Mouse (Mus musculus): ENCODE results near the gene Fam155a. TPM values are rescaled to one million over a fixed set of nuclear protein-coding genes. Genes with fewer than 3 reads are reported as not detected.

The Fam155a gene
- total and polyA plus RNA-seq, 2 experiments from 2014 or later, result 0.04 to 1.4 TPM

GRCm38 (mm10) chr8:9408480-9408879, 362.5 kb downstream of the Fam155a start:
- no peaks in the 10 kb centered on the region for H3K9me3 ChIP-seq (replicated peaks; ENCODE audit: control insufficient read depth, low read length)
- TF ChIP-seq CTCF (IDR thresholded peaks at IDR 0.05; ENCODE audit: low read depth) (no peak), EP300 (IDR thresholded peaks at IDR 0.05; ENCODE audit: low read depth) (no peak)
- H3K9ac ChIP-seq (replicated peaks; ENCODE audit: low read depth, low read length), result no peak overlapping the region
- no peak for DNase-seq (ENCODE audit: low spot score)
- H3K27ac ChIP-seq (ENCODE audit: low read depth), result no peak overlapping the region
- WGBS, result 44% methylated on average over 5 of the region's 5 CpGs
- no peaks in the 10 kb centered on the region for H3K27me3 ChIP-seq (ENCODE audit: control insufficient read depth, insufficient read depth, low read length)
- ATAC-seq (ENCODE audit: insufficient read depth, low read depth), result no peak
- H3K4me2 ChIP-seq (ENCODE audit: low read depth, low read length), result no peak overlapping the region
- no peak overlapping the region for H3K4me3 ChIP-seq (ENCODE audit: low read depth, low read length)
- H3K4me1 ChIP-seq (ENCODE audit: control insufficient read depth, insufficient read depth), result no peaks in the 10 kb centered on the region
- no peaks in the 10 kb centered on the region for H3K36me3 ChIP-seq (replicated peaks; ENCODE audit: control insufficient read depth, insufficient read depth, low read length)

- Histone ChIP-seq H3K36me3 (replicated peaks; ENCODE audit: control insufficient read depth, insufficient read depth, low read length) (no peaks in the 10 kb centered on the region), H3K9me3 (replicated peaks; ENCODE audit: control insufficient read depth, low read length) (no peaks in the 10 kb centered on the region), H3K9ac (replicated peaks; ENCODE audit: low read depth, low read length) (no peak overlapping the region), H3K4me2 (ENCODE audit: low read depth, low read length) (no peak overlapping the region), H3K27me3 (ENCODE audit: control insufficient read depth, insufficient read depth, low read length) (no peaks in the 10 kb centered on the region), H3K4me1 (ENCODE audit: control insufficient read depth, insufficient read depth) (no peaks in the 10 kb centered on the region), H3K4me3 (ENCODE audit: low read depth, low read length) (no peak overlapping the region), H3K27ac (ENCODE audit: low read depth) (no peak overlapping the region)
- WGBS, result 68% methylated on average over 6 of the region's 6 CpGs
- DNase-seq (ENCODE audit: low spot score) (no peak), ATAC-seq (ENCODE audit: insufficient read depth, low read depth) (no peak)
- no peak for TF ChIP-seq EP300 (IDR thresholded peaks at IDR 0.05; ENCODE audit: low read depth)
- no peak for TF ChIP-seq CTCF (IDR thresholded peaks at IDR 0.05; ENCODE audit: low read depth)
Measured at GRCm38 (mm10) chr8:9406204-9406603, 364.8 kb downstream of the Fam155a start.

GRCm38 (mm10) chr8:9404651-9405050, 366.3 kb downstream of the Fam155a start:
- no peak overlapping the region for H3K9ac ChIP-seq (replicated peaks; ENCODE audit: low read depth, low read length)
- TF ChIP-seq EP300 (IDR thresholded peaks at IDR 0.05; ENCODE audit: low read depth) (no peak), CTCF (IDR thresholded peaks at IDR 0.05; ENCODE audit: low read depth) (no peak)
- no peaks in the 10 kb centered on the region for H3K4me1 ChIP-seq (ENCODE audit: control insufficient read depth, insufficient read depth)
- H3K36me3 ChIP-seq (replicated peaks; ENCODE audit: control insufficient read depth, insufficient read depth, low read length), result no peaks in the 10 kb centered on the region
- H3K4me2 ChIP-seq (ENCODE audit: low read depth, low read length), result no peak overlapping the region
- ATAC-seq (ENCODE audit: insufficient read depth, low read depth) (no peak), DNase-seq (ENCODE audit: low spot score) (no peak)
- H3K27ac ChIP-seq (ENCODE audit: low read depth), result no peak overlapping the region
- no peaks in the 10 kb centered on the region for H3K27me3 ChIP-seq (ENCODE audit: control insufficient read depth, insufficient read depth, low read length)
- no peak overlapping the region for H3K4me3 ChIP-seq (ENCODE audit: low read depth, low read length)
- WGBS, result 39% methylated on average over 3 of the region's 3 CpGs
- no peaks in the 10 kb centered on the region for H3K9me3 ChIP-seq (replicated peaks; ENCODE audit: control insufficient read depth, low read length)

- Histone ChIP-seq H3K36me3 (replicated peaks; ENCODE audit: control insufficient read depth, insufficient read depth, low read length) (no peaks in the 10 kb centered on the region), H3K27ac (ENCODE audit: low read depth) (no peak overlapping the region), H3K9me3 (replicated peaks; ENCODE audit: control insufficient read depth, low read length) (no peaks in the 10 kb centered on the region), H3K4me1 (ENCODE audit: control insufficient read depth, insufficient read depth) (no peaks in the 10 kb centered on the region), H3K4me3 (ENCODE audit: low read depth, low read length) (no peak overlapping the region), H3K4me2 (ENCODE audit: low read depth, low read length) (no peak overlapping the region), H3K27me3 (ENCODE audit: control insufficient read depth, insufficient read depth, low read length) (no peaks in the 10 kb centered on the region), H3K9ac (replicated peaks; ENCODE audit: low read depth, low read length) (no peak overlapping the region)
- ATAC-seq (ENCODE audit: insufficient read depth, low read depth) (no peak), DNase-seq (ENCODE audit: low spot score) (no peak)
- 44% methylated on average over 4 of the region's 4 CpGs for WGBS
- no peak for TF ChIP-seq CTCF (IDR thresholded peaks at IDR 0.05; ENCODE audit: low read depth)
- no peak for TF ChIP-seq EP300 (IDR thresholded peaks at IDR 0.05; ENCODE audit: low read depth)
Measured at GRCm38 (mm10) chr8:9402393-9402792, 368.6 kb downstream of the Fam155a start.

- no peaks in the 10 kb centered on the region for H3K27me3 ChIP-seq (ENCODE audit: control insufficient read depth, insufficient read depth, low read length)
- DNase-seq (ENCODE audit: low spot score) (no peak), ATAC-seq (ENCODE audit: insufficient read depth, low read depth) (no peak)
- H3K9me3 ChIP-seq (replicated peaks; ENCODE audit: control insufficient read depth, low read length), result no peaks in the 10 kb centered on the region
- H3K4me1 ChIP-seq (ENCODE audit: control insufficient read depth, insufficient read depth), result no peaks in the 10 kb centered on the region
- no peaks in the 10 kb centered on the region for H3K36me3 ChIP-seq (replicated peaks; ENCODE audit: control insufficient read depth, insufficient read depth, low read length)
- no peak overlapping the region for H3K9ac ChIP-seq (replicated peaks; ENCODE audit: low read depth, low read length)
- no peak overlapping the region for H3K4me3 ChIP-seq (ENCODE audit: low read depth, low read length)
- WGBS, result 82% methylated on average over 3 of the region's 3 CpGs
- TF ChIP-seq EP300 (IDR thresholded peaks at IDR 0.05; ENCODE audit: low read depth) (no peak), CTCF (IDR thresholded peaks at IDR 0.05; ENCODE audit: low read depth) (no peak)
- H3K4me2 ChIP-seq (ENCODE audit: low read depth, low read length), result no peak overlapping the region
- no peak overlapping the region for H3K27ac ChIP-seq (ENCODE audit: low read depth)
Measured at GRCm38 (mm10) chr8:9398606-9399263, 372.2 kb downstream of the Fam155a start.

- ATAC-seq (ENCODE audit: insufficient read depth, low read depth) (no peak), DNase-seq (ENCODE audit: low spot score) (no peak)
- Histone ChIP-seq H3K4me1 (ENCODE audit: control insufficient read depth, insufficient read depth) (no peaks in the 10 kb centered on the region), H3K27me3 (ENCODE audit: control insufficient read depth, insufficient read depth, low read length) (no peaks in the 10 kb centered on the region), H3K9ac (replicated peaks; ENCODE audit: low read depth, low read length) (no peak overlapping the region), H3K4me3 (ENCODE audit: low read depth, low read length) (no peak overlapping the region), H3K4me2 (ENCODE audit: low read depth, low read length) (no peak overlapping the region), H3K9me3 (replicated peaks; ENCODE audit: control insufficient read depth, low read length) (no peaks in the 10 kb centered on the region), H3K27ac (ENCODE audit: low read depth) (no peak overlapping the region), H3K36me3 (replicated peaks; ENCODE audit: control insufficient read depth, insufficient read depth, low read length) (no peaks in the 10 kb centered on the region)
- no peak for TF ChIP-seq EP300 (IDR thresholded peaks at IDR 0.05; ENCODE audit: low read depth)
- no peak for TF ChIP-seq CTCF (IDR thresholded peaks at IDR 0.05; ENCODE audit: low read depth)
- WGBS, result 60% methylated on average over 6 of the region's 6 CpGs
Measured at GRCm38 (mm10) chr8:9398040-9398439, 372.9 kb downstream of the Fam155a start.

All from heart, postnatal 0 days (tissue).